Mouse (Mus musculus) forebrain, embryonic 15.5 days (tissue): ENCODE measurements around the gene Apold1. TPM values are rescaled to one million over a fixed set of nuclear protein-coding genes. Genes with fewer than 3 reads are reported as not detected.

ENCODE experiments used
- ATAC-seq: fragments of 200-750 bp; cut with Nextera tagmentation; replicated peaks from 2 replicates; pipeline ENCODE4 v1.8.0; 2017; ENCODE audit warnings: mild to moderate bottlenecking, moderate TSS enrichment, moderate library complexity
- H3K27ac ChIP-seq: fragments of 300-500 bp; sonication (generic); replicated peaks from 2 replicates; pipeline ENCODE4 v1.5.1; 2015; ENCODE audit warnings: mild to moderate bottlenecking, inconsistent platforms
- H3K27me3 ChIP-seq: fragments of 300-500 bp; sonication (generic); 2 replicates; pipeline ENCODE4 v1.6.1; 2015; ENCODE audit warnings: inconsistent platforms
- H3K36me3 ChIP-seq: fragments of 300-500 bp; sonication (generic); 2 replicates; pipeline ENCODE4 v1.6.1; 2015; ENCODE audit warnings: mild to moderate bottlenecking, inconsistent platforms
- H3K4me1 ChIP-seq: fragments of 300-500 bp; sonication (generic); 2 replicates; pipeline ENCODE4 v1.6.1; 2015; ENCODE audit warnings: inconsistent platforms
- H3K4me2 ChIP-seq: fragments of 300-500 bp; sonication (generic); replicated peaks from 2 replicates; pipeline ENCODE4 v1.6.1; 2015; ENCODE audit warnings: mild to moderate bottlenecking, inconsistent platforms
- H3K4me3 ChIP-seq: fragments of 300-500 bp; sonication (generic); 2 replicates; pipeline ENCODE4 v1.5.1; 2015; ENCODE audit warnings: mild to moderate bottlenecking, inconsistent platforms
- H3K9ac ChIP-seq: fragments of 300-500 bp; sonication (generic); replicated peaks from 2 replicates; pipeline ENCODE4 v1.6.1; 2015; ENCODE audit warnings: mild to moderate bottlenecking, inconsistent platforms
- H3K9me3 ChIP-seq: fragments of 300-500 bp; sonication (generic); 2 replicates; pipeline ENCODE4 v1.6.1; 2016; ENCODE audit warnings: inconsistent platforms
- WGBS: fragments of 180-500 bp; shearing (Covaris S2); methylation state at CpG from one replicate; pipeline ENCODE4 v1.1.7; 2015; ENCODE audit warnings: mixed read lengths; 5-methylcytosine and 5-hydroxymethylcytosine counted together
- polyA plus RNA-seq: library from polyadenylated mRNA; unstranded; fragments of >200 nt; fragmentation: Nextera tagmentation; extraction: Ambion mirVana; gene quantifications from 2 replicates; pipeline ENCODE4 v1.2.1, GENCODE M21; 2015

Gene Apold1
- polyA plus RNA-seq: 3.5 and 3.8 TPM in 2 replicates

- Histone ChIP-seq H3K4me2 (peak within 1 kb of the TSS; percentile 19), H3K27ac (0 out of 2 replicates have a peak within 1 kb of the TSS, but pooled peaks have one; percentile 8), H3K9me3 (no peaks in the 10 kb centered on the region), H3K9ac (no peak within 1 kb of the TSS), H3K4me1 (peaks cover 23% of the 10 kb centered on the region), H3K36me3 (no peaks in the 10 kb centered on the region), H3K27me3 (no peaks in the 10 kb centered on the region), H3K4me3 (peak within 1 kb of the TSS; percentile 9; the same call in 1 of the 2 replicates)
- no peak; the same call in 1 of the 2 replicates for ATAC-seq
- WGBS: 47% methylated on average over 22 of the region's 22 CpGs
Observed at GRCm38 (mm10) chr6:134981231-134982062, at the start of gene Apold1. Gene Apold1 (plus strand): TSS chr6:134981718.

DNA sequence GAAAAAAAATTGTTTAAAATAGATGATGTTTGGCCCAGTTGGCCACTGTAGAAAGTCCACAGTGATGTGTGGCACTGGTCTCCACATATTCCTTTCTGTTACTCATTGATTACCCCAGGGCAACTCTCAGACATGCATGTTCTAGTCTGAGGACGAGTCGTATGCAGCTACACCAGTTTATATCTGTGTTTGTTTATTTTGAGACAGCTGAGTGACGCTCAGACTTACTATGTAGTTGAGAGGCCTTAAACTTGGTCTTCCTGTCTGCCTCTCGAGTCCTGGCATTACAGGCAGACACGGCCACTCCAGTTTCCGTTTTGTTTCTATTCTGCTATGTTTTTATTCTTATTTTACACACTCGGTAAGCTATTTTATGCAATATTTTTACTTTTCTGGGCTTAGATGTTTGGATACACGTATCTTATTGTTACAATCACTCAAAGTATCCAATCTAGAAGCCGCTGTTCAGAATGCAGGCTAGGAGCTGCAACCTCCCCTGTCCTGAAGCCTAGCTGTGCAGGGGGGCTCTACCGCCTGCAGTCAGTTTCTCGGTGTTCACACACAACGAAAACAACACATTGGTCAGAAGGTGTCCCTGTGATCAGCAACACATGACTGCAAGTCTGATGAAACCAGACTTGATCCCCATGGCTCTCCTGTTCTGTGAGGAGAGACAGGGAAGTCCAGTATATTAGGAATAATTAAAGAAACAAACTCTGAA lies 48.9 kb upstream of the Apold1 start:
- WGBS: 69% methylated on average over 12 of the region's 12 CpGs
- no peaks in the 10 kb centered on the region for H3K9me3 ChIP-seq
- peaks cover 18% of the 10 kb centered on the region for H3K4me1 ChIP-seq
- no peak for ATAC-seq
- no peak overlapping the region for H3K4me3 ChIP-seq
- H3K36me3 ChIP-seq: no peaks in the 10 kb centered on the region
- no peak overlapping the region for H3K9ac ChIP-seq
- H3K27ac ChIP-seq: no peak overlapping the region
- H3K4me2 ChIP-seq: peak overlapping the region; percentile 16; the same call in 1 of the 2 replicates
- no peaks in the 10 kb centered on the region for H3K27me3 ChIP-seq

GRCm38 (mm10) chr6:134933207-134933558 lies 48.3 kb upstream of the Apold1 start:
- H3K27ac ChIP-seq: no peak overlapping the region
- H3K4me3 ChIP-seq: no peak overlapping the region
- H3K9me3 ChIP-seq: no peaks in the 10 kb centered on the region
- H3K4me2 ChIP-seq: peak overlapping the region; percentile 16; the same call in 1 of the 2 replicates
- no peaks in the 10 kb centered on the region for H3K27me3 ChIP-seq
- no peak overlapping the region for H3K9ac ChIP-seq
- no peak for ATAC-seq
- 79% methylated on average over 2 of the region's 2 CpGs for WGBS
- H3K36me3 ChIP-seq: no peaks in the 10 kb centered on the region
- H3K4me1 ChIP-seq: peaks cover 15% of the 10 kb centered on the region

DNA sequence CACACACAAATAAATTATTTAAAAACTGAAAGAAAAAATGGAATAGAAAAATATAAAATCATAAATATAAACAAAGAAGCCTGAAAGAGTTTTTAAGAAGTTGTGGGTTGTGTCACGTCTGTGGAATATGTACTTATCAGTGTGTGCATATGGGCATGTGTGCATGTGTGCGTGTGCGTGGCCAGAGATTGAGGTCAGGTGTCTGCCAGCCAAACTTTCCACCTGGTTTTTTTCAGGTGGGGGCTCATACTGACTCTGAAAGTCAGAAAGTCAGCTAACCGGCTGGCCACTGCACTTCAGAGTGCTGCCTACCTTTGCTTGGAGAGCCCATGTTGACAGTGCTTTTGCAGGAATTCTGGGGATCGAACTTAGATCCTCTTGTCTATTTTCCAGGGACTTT lies 47.2 kb upstream of the Apold1 start:
- Histone ChIP-seq H3K27ac (no peak overlapping the region), H3K9ac (no peak overlapping the region), H3K27me3 (no peaks in the 10 kb centered on the region), H3K4me3 (no peak overlapping the region), H3K4me2 (no peak overlapping the region), H3K36me3 (no peaks in the 10 kb centered on the region), H3K4me1 (peaks cover 11% of the 10 kb centered on the region), H3K9me3 (no peaks in the 10 kb centered on the region)
- WGBS: 95% methylated on average over 5 of the region's 5 CpGs
- no peak for ATAC-seq

GRCm38 (mm10) chr6:134939781-134940180 lies 41.7 kb upstream of the Apold1 start:
- H3K9me3 ChIP-seq: no peaks in the 10 kb centered on the region
- H3K27ac ChIP-seq: no peak overlapping the region
- no peaks in the 10 kb centered on the region for H3K4me1 ChIP-seq
- 86% methylated on average over 4 of the region's 4 CpGs for WGBS
- 0 out of 2 replicates have a peak, but pooled peaks cover 8% of the 10 kb centered on the region for H3K36me3 ChIP-seq
- H3K9ac ChIP-seq: no peak overlapping the region
- ATAC-seq: no peak
- H3K4me2 ChIP-seq: no peak overlapping the region
- H3K4me3 ChIP-seq: no peak overlapping the region
- H3K27me3 ChIP-seq: no peaks in the 10 kb centered on the region

- ATAC-seq: no peak
- Histone ChIP-seq H3K9ac (no peak overlapping the region), H3K4me1 (no peaks in the 10 kb centered on the region), H3K27ac (no peak overlapping the region), H3K4me2 (no peak overlapping the region), H3K4me3 (no peak overlapping the region), H3K9me3 (no peaks in the 10 kb centered on the region), H3K36me3 (0 out of 2 replicates have a peak, but pooled peaks cover 8% of the 10 kb centered on the region), H3K27me3 (no peaks in the 10 kb centered on the region)
- WGBS: 91% methylated on average over 13 of the region's 13 CpGs
Observed at GRCm38 (mm10) chr6:134943759-134944407, 37.6 kb upstream of the Apold1 start.

- ATAC-seq: no peak
- H3K9ac ChIP-seq: no peak overlapping the region
- no peaks in the 10 kb centered on the region for H3K9me3 ChIP-seq
- H3K4me2 ChIP-seq: no peak overlapping the region
- H3K27me3 ChIP-seq: no peaks in the 10 kb centered on the region
- 65% methylated on average over 6 of the region's 6 CpGs for WGBS
- no peaks in the 10 kb centered on the region for H3K4me1 ChIP-seq
- no peak overlapping the region for H3K4me3 ChIP-seq
- 0 out of 2 replicates have a peak overlapping the region, but pooled peaks have one; percentile 4 for H3K27ac ChIP-seq
- H3K36me3 ChIP-seq: 0 out of 2 replicates have a peak, but pooled peaks cover 6% of the 10 kb centered on the region
Observed at GRCm38 (mm10) chr6:134946054-134946453, 35.5 kb upstream of the Apold1 start.

- no peaks in the 10 kb centered on the region for H3K27me3 ChIP-seq
- no peaks in the 10 kb centered on the region for H3K4me1 ChIP-seq
- no peak for ATAC-seq
- no peak overlapping the region for H3K9ac ChIP-seq
- no peak overlapping the region for H3K4me2 ChIP-seq
- no peak overlapping the region for H3K27ac ChIP-seq
- 88% methylated on average over 9 of the region's 9 CpGs for WGBS
- no peak overlapping the region for H3K4me3 ChIP-seq
- no peaks in the 10 kb centered on the region for H3K36me3 ChIP-seq
- no peaks in the 10 kb centered on the region for H3K9me3 ChIP-seq
Observed at GRCm38 (mm10) chr6:134946858-134947257, 34.7 kb upstream of the Apold1 start.

DNA sequence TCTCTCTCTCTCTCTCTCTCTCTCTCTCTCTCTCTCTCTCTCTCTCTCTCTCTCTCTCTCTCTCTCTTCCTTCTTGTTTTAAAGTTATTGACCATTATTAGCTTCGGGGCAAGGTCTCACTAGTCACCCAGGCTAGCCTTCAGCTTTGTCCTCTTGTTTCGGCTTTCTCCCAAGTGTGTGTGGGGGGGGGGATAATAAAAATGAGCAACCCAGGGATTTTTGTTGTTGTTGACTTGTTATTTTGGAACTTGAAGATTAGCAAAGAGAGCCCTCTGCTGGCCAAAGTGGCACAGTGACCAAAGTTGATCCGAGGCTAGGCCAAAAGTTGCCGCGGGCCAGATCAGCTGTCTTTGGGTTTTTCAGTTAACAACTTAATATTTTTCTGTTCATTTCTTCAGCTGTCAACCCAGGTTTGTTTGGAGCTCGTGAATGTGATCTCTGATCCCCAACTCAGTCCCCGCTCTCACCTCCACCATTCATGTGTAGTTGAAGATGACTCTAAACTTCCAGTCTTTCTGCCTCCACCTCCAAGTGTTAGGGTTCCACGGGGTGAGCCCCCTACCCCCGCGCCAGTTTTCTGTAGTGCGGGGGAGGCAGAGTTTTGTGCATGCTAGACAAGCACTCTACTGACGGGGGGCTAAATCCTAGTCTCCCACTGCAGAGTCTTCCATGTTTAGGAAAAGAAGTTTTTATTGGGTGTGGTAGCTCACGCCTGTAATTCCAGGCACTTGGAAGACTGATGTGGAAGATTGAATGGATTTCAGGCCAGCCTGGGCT lies 34.0 kb upstream of the Apold1 start:
- 50% methylated on average over 13 of the region's 13 CpGs for WGBS
- Histone ChIP-seq H3K27ac (no peak overlapping the region), H3K4me1 (no peaks in the 10 kb centered on the region), H3K4me3 (no peak overlapping the region), H3K9me3 (no peaks in the 10 kb centered on the region), H3K27me3 (no peaks in the 10 kb centered on the region), H3K9ac (no peak overlapping the region), H3K4me2 (no peak overlapping the region), H3K36me3 (no peaks in the 10 kb centered on the region)
- ATAC-seq: peak; percentile 58; the same call in 1 of the 2 replicates

DNA sequence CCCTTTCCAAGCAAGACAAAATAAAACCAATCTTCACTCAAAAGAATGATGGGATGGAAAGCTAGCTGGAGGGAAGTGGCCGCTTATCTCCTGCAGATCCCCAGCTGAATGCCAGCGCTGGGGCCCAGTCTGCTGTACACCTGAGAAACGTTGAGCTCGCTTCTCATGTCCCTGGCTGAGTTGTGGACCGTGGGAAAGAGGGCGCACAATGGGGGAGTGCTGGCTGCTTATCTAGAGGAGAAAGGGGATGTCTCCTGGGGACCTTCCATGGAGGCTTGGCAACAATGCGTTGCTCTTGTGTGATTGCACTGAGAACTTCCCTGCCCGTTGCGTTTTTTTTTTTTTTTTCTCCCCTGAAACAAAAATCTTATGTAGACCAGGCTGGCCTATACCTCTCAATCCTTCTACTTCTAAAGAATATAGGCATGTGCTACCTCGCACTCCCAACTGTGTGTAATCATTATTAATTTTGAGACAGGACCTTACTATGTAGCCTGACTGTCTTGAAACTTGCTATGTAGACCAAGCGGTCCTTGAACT lies 32.9 kb upstream of the Apold1 start:
- no peak overlapping the region for H3K4me2 ChIP-seq
- H3K9me3 ChIP-seq: no peaks in the 10 kb centered on the region
- no peak for ATAC-seq
- H3K4me3 ChIP-seq: no peak overlapping the region
- no peaks in the 10 kb centered on the region for H3K27me3 ChIP-seq
- no peaks in the 10 kb centered on the region for H3K36me3 ChIP-seq
- no peaks in the 10 kb centered on the region for H3K4me1 ChIP-seq
- no peak overlapping the region for H3K9ac ChIP-seq
- no peak overlapping the region for H3K27ac ChIP-seq
- WGBS: 70% methylated on average over 11 of the region's 11 CpGs

- H3K4me1 ChIP-seq: peaks cover 6% of the 10 kb centered on the region
- no peak overlapping the region for H3K4me2 ChIP-seq
- no peaks in the 10 kb centered on the region for H3K36me3 ChIP-seq
- no peak overlapping the region for H3K27ac ChIP-seq
- H3K4me3 ChIP-seq: no peak overlapping the region
- no peaks in the 10 kb centered on the region for H3K9me3 ChIP-seq
- 89% methylated on average over 3 of the region's 3 CpGs for WGBS
- ATAC-seq: no peak
- H3K9ac ChIP-seq: no peak overlapping the region
- no peaks in the 10 kb centered on the region for H3K27me3 ChIP-seq
Observed at GRCm38 (mm10) chr6:134949241-134949640, 32.3 kb upstream of the Apold1 start.
